Mouse (Mus musculus) large intestine, adult 2 months (tissue): Measurements from ENCODE around the gene Boc. TPM values are rescaled to one million over a fixed set of nuclear protein-coding genes. Genes with fewer than 3 reads are reported as not detected.

Experiments used
- DNase-seq: peaks from one replicate; pipeline ENCODE4 v3.0.0-alpha.2; 2012; ENCODE audit warnings: low read depth, low spot score
- WGBS: fragments of 180-500 bp; shearing (Covaris S2); methylation state at CpG from one replicate; pipeline ENCODE4 v1.1.7; 2018; 5-methylcytosine and 5-hydroxymethylcytosine counted together
- polyA plus RNA-seq: library from polyadenylated mRNA; depleted of rRNA; stranded (reverse); fragments of >200 nt; gene quantifications from 2 replicates; pipeline ENCODE4 v1.2.3, GENCODE M21; 2012

The Boc gene
- polyA plus RNA-seq, 1 experiment: 4.4 TPM

GRCm38 (mm10) chr16:44531239-44531797, 27.4 kb downstream of the Boc start:
- 78% methylated on average over 12 of the region's 12 CpGs for WGBS
- DNase-seq: no peak

GRCm38 (mm10) chr16:44530829-44531228, 27.9 kb downstream of the Boc start:
- no peak for DNase-seq
- 41% methylated on average over 7 of the region's 7 CpGs for WGBS

- DNase-seq: no peak
- 59% methylated on average over 9 of the region's 9 CpGs for WGBS
Observed at GRCm38 (mm10) chr16:44530191-44530590, 28.5 kb downstream of the Boc start.

- WGBS: 79% methylated on average over 8 of the region's 8 CpGs
Observed at GRCm38 (mm10) chr16:44529691-44530090, 29.0 kb downstream of the Boc start.

GRCm38 (mm10) chr16:44528955-44529354, 29.7 kb downstream of the Boc start:
- 58% methylated on average over 7 of the region's 7 CpGs for WGBS
- no peak for DNase-seq

More at GRCm38 (mm10) chr16:44529691-44530090, 29.0 kb downstream of the Boc start:
- no peak for DNase-seq

GRCm38 (mm10) chr16:44527218-44527905, 31.3 kb downstream of the Boc start:
- no peak for DNase-seq
- WGBS: 61% methylated on average over 11 of the region's 11 CpGs

- DNase-seq: no peak
- WGBS: 56% methylated on average over 12 of the region's 12 CpGs
Observed at GRCm38 (mm10) chr16:44526689-44527088, 32.0 kb downstream of the Boc start.

- DNase-seq: no peak
- 90% methylated on average over 1 of the region's 1 CpGs for WGBS
Observed at GRCm38 (mm10) chr16:44526044-44526443, 32.7 kb downstream of the Boc start.

- no peak for DNase-seq
- WGBS: 85% methylated on average over 7 of the region's 7 CpGs
Observed at GRCm38 (mm10) chr16:44523595-44523994, 35.1 kb downstream of the Boc start.

- no peak for DNase-seq
- 87% methylated on average over 6 of the region's 6 CpGs for WGBS
Observed at GRCm38 (mm10) chr16:44516498-44516897, 42.2 kb downstream of the Boc start.

- WGBS: 82% methylated on average over 13 of the region's 13 CpGs
- DNase-seq: no peak
Observed at GRCm38 (mm10) chr16:44510521-44511213, 48.0 kb downstream of the Boc start.

GRCm38 (mm10) chr16:44509458-44510344, 49.0 kb downstream of the Boc start:
- no peak for DNase-seq
- WGBS: 67% methylated on average over 7 of the region's 7 CpGs

- DNase-seq: no peak
- WGBS: 94% methylated on average over 13 of the region's 13 CpGs
Observed at GRCm38 (mm10) chr16:44508772-44509171, 49.9 kb downstream of the Boc start.

- 75% methylated on average over 5 of the region's 5 CpGs for WGBS
- no peak for DNase-seq
Observed at GRCm38 (mm10) chr16:44508025-44508424, 50.7 kb downstream of the Boc start.

- WGBS: 85% methylated on average over 10 of the region's 10 CpGs
- DNase-seq: no peak
Observed at GRCm38 (mm10) chr16:44507027-44507929, 51.4 kb downstream of the Boc start.

GRCm38 (mm10) chr16:44505243-44505642, 53.5 kb downstream of the Boc start:
- WGBS: 86% methylated on average over 1 of the region's 1 CpGs
- DNase-seq: no peak

- peak; percentile 25 for DNase-seq
- 28% methylated on average over 8 of the region's 8 CpGs for WGBS
Observed at GRCm38 (mm10) chr16:44502895-44503575, 55.7 kb downstream of the Boc start.

- DNase-seq: peak; percentile 64
- 26% methylated on average over 7 of the region's 7 CpGs for WGBS
Observed at GRCm38 (mm10) chr16:44502325-44502724, 56.4 kb downstream of the Boc start.
